Mouse (Mus musculus) liver (tissue): ENCODE measurements at regions not wholly inside any gene's neighbourhood (a gene's known extent, or its start where the extent isn't known, plus 50 kb on each side); places are given as distances from the start of the nearest gene placed in this dataset.

Source experiments
- DNase-seq: peaks from one replicate; pipeline ENCODE4 v3.0.0-alpha.2; 2020; ENCODE audit warnings: mixed read lengths

GRCm38 (mm10) chr12:9847465-9848205, 277.7 kb downstream of the Osr1 start:
- DNase-seq: no peak

DNA sequence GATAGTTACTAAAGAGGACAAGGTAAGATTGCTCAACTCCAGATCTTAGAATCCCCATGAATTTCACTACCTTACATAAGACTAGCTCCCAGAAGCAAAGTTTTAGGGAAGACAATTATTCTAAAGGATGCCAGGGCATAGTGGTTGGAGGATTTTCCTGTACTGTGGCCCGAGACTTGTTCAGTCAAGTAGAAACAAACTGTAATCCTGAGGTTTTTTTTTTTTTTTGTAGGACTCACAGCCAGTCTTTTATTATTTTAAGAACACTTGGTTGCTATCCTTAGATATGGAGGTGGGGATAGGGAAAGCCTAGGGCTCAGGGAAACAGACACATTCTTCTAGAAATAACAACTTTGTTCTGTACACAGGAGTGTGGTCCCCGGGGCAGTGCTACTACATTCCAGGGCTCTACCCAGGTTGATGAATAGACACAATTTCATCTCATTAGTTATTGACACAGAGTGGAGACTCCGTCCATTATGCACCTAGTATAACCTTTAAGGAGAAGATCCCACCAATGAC, 285.6 kb downstream of the Osr1 start:
- no peak for DNase-seq

DNA sequence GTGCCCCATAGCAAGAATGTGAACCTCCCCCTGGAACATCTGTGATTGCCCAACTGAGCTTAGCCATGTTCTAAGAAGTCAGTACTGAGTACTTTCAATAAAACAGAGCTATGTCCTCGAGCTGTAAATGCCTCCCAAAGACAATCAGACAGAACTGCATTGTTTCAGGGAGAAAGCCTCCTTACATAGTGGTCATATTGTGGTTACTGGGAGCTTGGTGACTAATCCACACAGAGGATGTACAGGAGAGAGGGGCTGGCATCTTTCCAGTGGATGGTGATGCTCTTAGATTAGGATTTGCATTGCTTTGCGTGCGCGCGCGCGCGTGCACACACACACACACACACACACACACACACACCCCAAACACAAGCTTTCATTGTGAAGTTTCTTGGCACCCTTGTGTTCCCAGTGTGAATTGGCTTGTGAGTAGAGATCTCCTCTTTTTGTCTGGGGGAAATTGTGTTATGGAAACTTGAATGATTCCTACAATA, 286.3 kb downstream of the Osr1 start:
- no peak for DNase-seq

DNA sequence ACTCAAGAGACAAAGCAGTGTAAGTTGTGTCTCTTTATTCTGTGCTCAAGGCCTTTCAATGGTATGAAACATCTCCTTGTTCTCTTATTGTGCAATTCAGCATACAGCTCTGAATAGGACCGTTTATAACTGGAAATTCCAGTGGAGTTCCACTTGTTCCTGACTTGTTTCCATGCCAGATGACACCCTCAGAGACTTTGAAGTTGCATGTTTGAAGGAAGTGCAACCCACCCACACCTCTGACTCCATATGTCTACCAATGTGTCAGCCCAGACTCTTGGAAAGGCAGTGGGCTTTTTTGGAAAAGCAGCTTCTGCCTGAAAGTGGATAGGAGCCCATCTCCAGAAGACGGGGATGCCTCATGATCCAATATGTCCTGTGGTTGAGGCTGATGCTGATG, 288.1 kb downstream of the Osr1 start:
- no peak for DNase-seq

GRCm38 (mm10) chr12:9862301-9862700, 292.4 kb downstream of the Osr1 start:
- DNase-seq: no peak

DNA sequence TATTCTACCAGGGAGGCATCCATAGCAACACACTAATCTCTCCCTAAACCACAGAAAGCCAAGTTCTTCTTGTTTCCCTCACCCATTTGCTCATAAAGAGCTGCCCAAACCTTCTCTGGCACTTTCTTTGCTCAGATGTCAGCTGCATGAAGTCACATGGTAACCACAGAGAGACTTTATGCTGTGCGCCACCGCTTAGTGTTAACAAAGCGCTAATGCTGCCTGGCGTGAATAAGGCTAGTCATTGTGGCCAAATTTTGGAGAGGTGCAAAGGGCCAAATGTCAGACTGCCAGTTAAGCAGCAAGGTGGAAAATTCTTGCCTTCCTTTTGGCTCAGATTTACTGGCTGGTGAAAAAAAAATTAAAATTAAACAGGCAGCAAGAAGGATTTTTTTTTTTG, 302.3 kb downstream of the Osr1 start:
- no peak for DNase-seq

GRCm38 (mm10) chr12:9873214-9873613, 303.3 kb downstream of the Osr1 start:
- DNase-seq: no peak

- no peak for DNase-seq
Measured at GRCm38 (mm10) chr12:9874823-9875222, 304.9 kb downstream of the Osr1 start.

- no peak for DNase-seq
Measured at GRCm38 (mm10) chr12:9881953-9882623, 312.2 kb downstream of the Osr1 start.

DNA sequence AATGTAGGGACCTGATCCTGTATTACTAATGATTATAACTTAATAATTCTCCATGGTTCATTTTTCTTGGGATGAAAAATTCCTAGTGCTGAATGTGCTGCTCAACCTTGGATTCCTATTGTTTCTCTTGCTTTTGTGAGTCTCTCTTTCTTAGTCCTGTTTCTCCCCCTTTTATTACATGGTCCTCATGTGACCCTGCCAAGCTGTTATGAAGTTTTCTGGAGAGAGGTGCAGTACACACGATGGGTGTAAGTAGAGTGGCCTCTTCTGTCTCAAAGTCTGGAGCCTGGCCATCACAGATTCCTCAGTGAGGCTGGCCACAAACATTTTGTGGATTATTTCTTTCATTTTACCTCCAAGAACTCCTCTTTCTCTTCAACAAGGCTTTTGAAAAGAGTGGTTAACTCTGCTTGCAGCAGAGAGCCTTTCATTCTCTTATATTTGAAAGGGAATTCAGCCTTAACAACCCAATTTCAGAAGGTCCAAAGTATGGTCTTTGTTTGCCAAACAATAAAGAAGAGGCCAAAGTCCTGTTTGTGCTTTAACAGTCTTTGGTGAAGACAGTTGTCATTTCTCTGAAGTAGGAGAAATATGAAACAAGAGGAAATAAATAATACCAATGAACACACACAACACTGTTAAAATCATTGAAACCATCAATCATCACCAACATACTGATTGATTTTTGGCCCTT, 313.3 kb downstream of the Osr1 start:
- no peak for DNase-seq

DNA sequence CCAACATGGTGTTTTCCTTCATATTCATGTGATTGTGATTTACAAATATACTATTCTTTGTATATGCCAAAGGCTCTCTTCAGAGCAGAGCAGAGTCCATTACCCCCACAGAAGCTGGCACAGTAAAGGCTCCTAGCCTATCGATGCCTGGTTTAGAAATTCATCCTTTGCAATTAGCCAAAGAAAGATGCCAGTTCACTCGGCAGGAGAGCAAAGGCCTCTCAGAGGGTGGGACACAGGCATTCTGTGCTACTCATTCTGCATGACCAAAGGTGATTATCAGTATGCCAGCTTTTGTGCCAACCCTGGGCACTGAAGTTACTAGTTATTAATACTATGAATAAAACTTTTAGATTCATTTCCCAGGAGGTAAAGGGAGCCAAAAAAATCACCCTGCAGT, 324.6 kb downstream of the Osr1 start:
- no peak for DNase-seq

DNA sequence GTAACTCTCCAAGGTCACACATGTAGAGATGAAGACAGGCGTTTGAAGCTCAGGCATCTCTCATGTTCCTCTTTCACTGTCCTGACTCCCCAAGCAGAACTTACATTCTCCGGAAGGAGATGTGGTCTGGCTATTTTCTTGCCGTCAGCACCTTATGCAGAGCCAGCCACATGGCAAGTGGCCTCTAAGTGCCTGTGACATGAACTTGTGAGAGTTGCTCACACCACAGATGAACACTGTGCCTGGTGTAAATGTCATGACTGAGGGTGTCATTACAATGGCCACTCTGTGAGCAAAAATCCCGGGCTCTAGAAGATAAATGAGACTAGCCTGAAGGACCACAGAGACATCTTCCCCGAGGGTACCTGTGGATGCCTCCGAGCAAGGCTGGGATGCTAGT, 328.1 kb downstream of the Osr1 start:
- no peak for DNase-seq

DNA sequence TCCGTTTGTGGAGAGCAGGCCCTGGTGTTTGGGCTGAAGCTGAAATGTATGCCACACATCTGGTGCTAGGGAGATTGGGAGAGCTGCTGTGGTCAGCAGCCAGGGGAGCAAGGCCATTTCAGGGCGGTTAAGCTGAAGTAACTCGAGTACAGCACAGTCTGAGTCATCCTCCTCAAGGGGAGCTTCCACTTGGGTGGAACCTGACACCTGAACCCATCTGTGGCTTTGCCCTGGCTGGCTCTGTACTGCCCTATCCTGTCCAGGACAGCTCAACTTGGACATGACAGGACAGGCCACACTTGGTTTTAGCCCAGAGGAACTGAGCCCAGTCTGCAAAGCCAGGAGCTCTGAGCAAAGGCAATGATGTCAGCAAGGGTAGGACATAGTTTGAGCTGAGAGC, 328.5 kb downstream of the Osr1 start:
- no peak for DNase-seq

GRCm38 (mm10) chr12:9901948-9902347, 332.0 kb downstream of the Osr1 start:
- no peak for DNase-seq

DNA sequence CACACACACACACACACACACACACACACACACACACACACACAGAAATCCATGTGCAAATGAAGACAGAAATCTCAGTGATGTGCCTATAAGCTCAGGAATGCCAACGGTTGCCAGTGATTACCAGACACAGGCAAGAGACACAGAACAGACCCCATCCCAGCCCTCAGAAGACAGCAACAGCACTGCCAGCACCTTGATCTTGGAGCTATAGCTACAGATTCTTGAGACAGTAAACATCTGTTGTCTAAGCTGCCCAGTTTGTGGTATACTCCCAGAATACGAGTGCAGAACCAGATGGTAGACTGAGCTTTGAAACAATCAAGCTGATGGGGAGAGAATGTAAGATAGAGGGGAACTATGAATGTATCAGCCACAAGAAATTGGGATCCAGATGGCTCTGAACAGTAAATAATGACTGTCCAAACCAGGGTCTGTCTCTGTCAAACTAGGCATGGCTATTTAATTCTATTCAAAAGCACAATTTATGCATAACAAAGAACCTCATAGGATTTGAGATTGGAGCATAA, 333.9 kb downstream of the Osr1 start:
- DNase-seq: no peak

DNA sequence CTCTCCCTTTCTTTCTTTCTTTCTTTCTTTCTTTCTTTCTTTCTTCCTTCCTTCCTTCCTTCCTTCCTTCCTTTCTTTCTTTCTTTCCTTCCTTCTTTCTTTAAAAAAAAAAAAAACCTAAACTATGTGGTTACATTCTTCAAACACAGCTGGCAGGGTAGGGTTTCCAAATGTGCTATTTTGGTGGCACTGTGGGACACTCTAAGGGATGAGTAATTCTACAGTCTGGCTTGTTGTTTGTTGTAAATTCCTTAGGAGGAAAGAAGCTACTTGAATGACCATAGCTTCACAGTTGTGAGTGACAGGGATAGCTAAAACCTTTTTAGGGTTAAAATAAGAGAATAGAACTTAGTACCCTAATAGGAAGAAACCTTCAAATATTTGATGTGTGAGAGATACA, 342.4 kb downstream of the Osr1 start:
- no peak for DNase-seq

DNA sequence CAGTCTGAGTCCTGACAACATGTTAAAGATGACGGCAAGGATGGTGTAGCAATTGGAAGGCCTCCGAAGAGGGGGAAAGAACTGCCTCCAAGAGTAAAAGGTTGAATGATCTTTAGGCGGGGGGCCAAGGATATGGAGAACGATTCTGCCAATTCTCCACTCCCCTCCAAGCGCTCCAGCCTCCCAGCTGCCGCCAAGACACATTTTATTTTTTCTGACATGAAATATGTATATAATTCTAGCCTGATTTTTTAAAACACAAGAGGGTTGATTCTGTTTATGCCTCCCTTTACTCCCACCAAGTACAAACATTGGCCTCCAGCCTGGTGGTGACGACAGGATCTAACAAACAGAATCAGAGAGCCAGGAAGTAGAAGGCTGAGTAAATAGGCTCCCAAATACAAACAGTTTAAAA, 345.8 kb downstream of the Osr1 start:
- DNase-seq: no peak

- no peak for DNase-seq
Measured at GRCm38 (mm10) chr12:9918026-9918425, 348.1 kb downstream of the Osr1 start.

DNA sequence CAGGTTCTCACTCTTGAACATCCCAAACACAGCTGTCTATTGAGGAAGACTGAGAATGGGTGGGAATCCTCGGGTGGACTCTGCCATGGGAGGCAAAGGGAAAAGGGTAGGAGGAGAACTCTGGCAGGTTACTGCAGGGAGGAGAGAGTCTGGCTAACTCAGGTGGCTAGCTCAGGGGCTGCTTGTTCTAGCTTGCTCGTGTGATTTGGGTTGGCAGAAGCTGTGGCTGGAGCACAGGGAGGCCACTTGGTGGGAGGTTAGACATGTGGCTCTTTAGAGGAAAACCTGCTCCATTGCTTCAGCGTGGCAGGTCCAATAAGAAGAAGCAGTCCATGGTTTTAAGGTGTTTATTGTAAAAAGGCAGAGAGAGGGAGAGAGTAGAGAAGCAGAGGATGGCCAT, 349.1 kb downstream of the Osr1 start:
- DNase-seq: no peak

- no peak for DNase-seq
Measured at GRCm38 (mm10) chr12:9919433-9919832, 349.5 kb downstream of the Osr1 start.

- no peak for DNase-seq
Measured at GRCm38 (mm10) chr12:9920401-9920800, 350.5 kb downstream of the Osr1 start.

- DNase-seq: no peak
Measured at GRCm38 (mm10) chr12:9921591-9922198, 351.8 kb downstream of the Osr1 start.

- DNase-seq: no peak
Measured at GRCm38 (mm10) chr12:9924561-9924960, 354.6 kb downstream of the Osr1 start.
